Mouse (Mus musculus): ENCODE measurements around the gene Dhrs11. TPM values are rescaled to one million over a fixed set of nuclear protein-coding genes. Genes with fewer than 3 reads are reported as not detected.

Gene Dhrs11
- polyA plus RNA-seq, 1 experiment: 26.4 TPM

GRCm38 (mm10) chr11:84825261-84825807 is 3.5 kb downstream of the Dhrs11 start:
- H3K4me1 ChIP-seq (replicated peaks; ENCODE audit: control insufficient read depth, insufficient read depth, low read length): peaks cover 15% of the 10 kb centered on the region
- no peak overlapping the region for H3K4me3 ChIP-seq (ENCODE audit: control insufficient read depth, insufficient read depth, low read length)
- no peaks in the 10 kb centered on the region for H3K36me3 ChIP-seq (ENCODE audit: control insufficient read depth, insufficient read depth, low read length)
- TF ChIP-seq CTCF (IDR thresholded peaks at IDR 0.05; ENCODE audit: borderline replicate concordance, control insufficient read depth, extremely low read depth, insufficient read depth, low read length, poor library complexity) (no peak), POLR2A (IDR thresholded peaks at IDR 0.05; ENCODE audit: control insufficient read depth, extremely low read depth, insufficient read depth, low read length, poor library complexity) (no peak)
- no peak overlapping the region for H3K27ac ChIP-seq (ENCODE audit: control insufficient read depth, insufficient read depth, low read length)
- 96% methylated on average over 10 of the region's 10 CpGs for WGBS
- no peaks in the 10 kb centered on the region for H3K27me3 ChIP-seq (ENCODE audit: control insufficient read depth, insufficient read depth, low read length)
- no peak for DNase-seq

- H3K27ac ChIP-seq (ENCODE audit: control insufficient read depth, insufficient read depth, low read length): no peak overlapping the region
- H3K4me3 ChIP-seq (ENCODE audit: control insufficient read depth, insufficient read depth, low read length): no peak overlapping the region
- no peaks in the 10 kb centered on the region for H3K27me3 ChIP-seq (ENCODE audit: control insufficient read depth, insufficient read depth, low read length)
- TF ChIP-seq POLR2A (IDR thresholded peaks at IDR 0.05; ENCODE audit: control insufficient read depth, extremely low read depth, insufficient read depth, low read length, poor library complexity): no peak
- TF ChIP-seq CTCF (IDR thresholded peaks at IDR 0.05; ENCODE audit: borderline replicate concordance, control insufficient read depth, extremely low read depth, insufficient read depth, low read length, poor library complexity): no peak
- 60% methylated on average over 10 of the region's 10 CpGs for WGBS
- DNase-seq: no peak
- H3K4me1 ChIP-seq (replicated peaks; ENCODE audit: control insufficient read depth, insufficient read depth, low read length): peaks cover 2% of the 10 kb centered on the region
- H3K36me3 ChIP-seq (ENCODE audit: control insufficient read depth, insufficient read depth, low read length): no peaks in the 10 kb centered on the region
Measured at GRCm38 (mm10) chr11:84823484-84823897, 5.3 kb downstream of the Dhrs11 start.

DNA sequence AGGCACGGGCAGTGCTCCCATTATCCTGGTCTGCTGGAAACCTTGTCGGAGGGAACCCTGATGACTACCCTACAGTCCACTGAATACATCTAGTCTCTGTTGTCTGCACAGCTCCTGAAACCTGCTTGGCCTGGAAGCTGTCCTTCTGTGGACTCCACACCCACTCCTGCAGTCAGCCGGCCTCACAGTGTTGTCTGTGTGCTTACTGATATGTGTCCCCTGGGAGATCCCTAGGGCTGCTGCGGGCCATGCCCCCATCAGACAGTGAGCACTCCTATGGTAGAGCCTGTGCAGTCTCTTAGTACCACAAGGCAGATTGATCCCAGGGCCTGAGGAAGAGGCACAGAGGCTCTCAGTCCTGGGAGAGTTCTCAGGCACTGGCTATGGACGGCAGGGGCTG is 6.3 kb downstream of the Dhrs11 start:
- DNase-seq: no peak
- H3K36me3 ChIP-seq (ENCODE audit: control insufficient read depth, insufficient read depth, low read length): no peaks in the 10 kb centered on the region
- H3K4me1 ChIP-seq (replicated peaks; ENCODE audit: control insufficient read depth, insufficient read depth, low read length): no peaks in the 10 kb centered on the region; the same call in 1 of the 2 replicates
- no peaks in the 10 kb centered on the region for H3K27me3 ChIP-seq (ENCODE audit: control insufficient read depth, insufficient read depth, low read length)
- no peak overlapping the region for H3K27ac ChIP-seq (ENCODE audit: control insufficient read depth, insufficient read depth, low read length)
- no peak for TF ChIP-seq CTCF (IDR thresholded peaks at IDR 0.05; ENCODE audit: borderline replicate concordance, control insufficient read depth, extremely low read depth, insufficient read depth, low read length, poor library complexity)
- 97% methylated on average over 5 of the region's 5 CpGs for WGBS
- H3K4me3 ChIP-seq (ENCODE audit: control insufficient read depth, insufficient read depth, low read length): no peak overlapping the region

- Histone ChIP-seq H3K27ac (ENCODE audit: control insufficient read depth, insufficient read depth, low read length) (no peak overlapping the region), H3K36me3 (ENCODE audit: control insufficient read depth, insufficient read depth, low read length) (no peaks in the 10 kb centered on the region), H3K27me3 (ENCODE audit: control insufficient read depth, insufficient read depth, low read length) (no peaks in the 10 kb centered on the region), H3K4me1 (replicated peaks; ENCODE audit: control insufficient read depth, insufficient read depth, low read length) (no peaks in the 10 kb centered on the region; the same call in 1 of the 2 replicates), H3K4me3 (ENCODE audit: control insufficient read depth, insufficient read depth, low read length) (no peak overlapping the region)
- WGBS: 96% methylated on average over 9 of the region's 9 CpGs
- DNase-seq: no peak
- TF ChIP-seq POLR2A (IDR thresholded peaks at IDR 0.05; ENCODE audit: control insufficient read depth, extremely low read depth, insufficient read depth, low read length, poor library complexity) (no peak), CTCF (IDR thresholded peaks at IDR 0.05; ENCODE audit: borderline replicate concordance, control insufficient read depth, extremely low read depth, insufficient read depth, low read length, poor library complexity) (no peak)
Measured at GRCm38 (mm10) chr11:84821131-84821770, 7.5 kb downstream of the Dhrs11 start.

GRCm38 (mm10) chr11:84818961-84819692 is 9.7 kb downstream of the Dhrs11 start, which contains the start of gene Mrm1:
Gene Mrm1 (minus strand): TSS chr11:84819515.
- WGBS: under 1% methylated on average over 55 of the region's 55 CpGs
- Histone ChIP-seq H3K4me1 (replicated peaks; ENCODE audit: control insufficient read depth, insufficient read depth, low read length) (no peaks in the 10 kb centered on the region; the same call in 1 of the 2 replicates), H3K4me3 (ENCODE audit: control insufficient read depth, insufficient read depth, low read length) (peak within 1 kb of the TSS; percentile 54), H3K36me3 (ENCODE audit: control insufficient read depth, insufficient read depth, low read length) (no peaks in the 10 kb centered on the region), H3K27me3 (ENCODE audit: control insufficient read depth, insufficient read depth, low read length) (no peaks in the 10 kb centered on the region), H3K27ac (ENCODE audit: control insufficient read depth, insufficient read depth, low read length) (peak within 1 kb of the TSS; percentile 68)
- TF ChIP-seq CTCF (IDR thresholded peaks at IDR 0.05; ENCODE audit: borderline replicate concordance, control insufficient read depth, extremely low read depth, insufficient read depth, low read length, poor library complexity): peak; percentile 84
- TF ChIP-seq POLR2A (IDR thresholded peaks at IDR 0.05; ENCODE audit: control insufficient read depth, extremely low read depth, insufficient read depth, low read length, poor library complexity): 0 out of 2 replicates have a peak, but pooled peaks have one; percentile 49
- DNase-seq: peak; percentile 96

DNA sequence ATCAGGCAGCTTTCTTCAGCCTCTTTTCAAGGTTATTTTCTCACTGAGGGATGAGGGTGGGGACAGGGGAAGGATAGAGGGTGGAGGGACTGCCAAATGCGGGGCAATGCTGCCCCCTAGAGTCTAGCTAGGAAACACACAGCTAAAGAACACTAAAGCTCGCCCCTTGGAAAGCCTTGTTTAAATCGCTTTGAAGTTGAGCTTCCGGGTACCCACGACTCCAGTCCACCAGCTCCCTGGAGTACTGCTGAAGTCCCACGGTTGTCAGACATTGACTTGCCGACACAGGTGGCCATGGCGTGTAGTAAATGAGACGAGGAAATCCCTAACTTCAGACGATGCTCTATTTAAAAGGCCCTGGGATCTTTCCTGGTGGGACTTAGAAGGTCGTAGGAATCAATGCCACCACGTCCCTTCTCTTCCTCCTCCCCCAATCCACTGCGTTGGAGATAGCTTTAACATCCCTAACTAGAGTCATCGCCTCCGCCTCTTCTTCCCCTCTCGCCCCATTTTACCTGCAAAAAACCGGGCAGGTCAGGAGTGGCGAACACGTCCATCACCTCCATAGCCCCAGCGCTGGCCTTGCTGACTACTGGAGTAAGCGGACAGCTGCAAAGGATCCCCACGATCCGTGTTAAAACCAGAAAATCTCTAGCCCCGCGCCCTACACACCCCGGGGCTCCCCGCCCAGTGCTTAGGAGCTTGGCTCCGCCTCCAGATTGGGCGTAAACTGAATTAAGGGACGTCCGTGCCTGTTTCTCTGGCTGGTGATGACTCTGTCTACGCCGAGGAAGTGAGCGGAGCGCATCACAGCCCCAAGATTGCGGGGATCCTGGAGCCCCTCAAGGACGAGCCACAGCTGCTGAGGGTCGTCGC is 10.5 kb downstream of the Dhrs11 start:
- TF ChIP-seq POLR2A (IDR thresholded peaks at IDR 0.05; ENCODE audit: control insufficient read depth, extremely low read depth, insufficient read depth, low read length, poor library complexity): 0 out of 2 replicates have a peak, but pooled peaks have one; percentile 17
- peak; percentile 37; the same call in 1 of the 2 replicates for TF ChIP-seq CTCF (IDR thresholded peaks at IDR 0.05; ENCODE audit: borderline replicate concordance, control insufficient read depth, extremely low read depth, insufficient read depth, low read length, poor library complexity)
- WGBS: under 1% methylated on average over 39 of the region's 39 CpGs
- Histone ChIP-seq H3K4me3 (ENCODE audit: control insufficient read depth, insufficient read depth, low read length) (peak overlapping the region; percentile 54), H3K36me3 (ENCODE audit: control insufficient read depth, insufficient read depth, low read length) (no peaks in the 10 kb centered on the region), H3K27me3 (ENCODE audit: control insufficient read depth, insufficient read depth, low read length) (no peaks in the 10 kb centered on the region), H3K4me1 (replicated peaks; ENCODE audit: control insufficient read depth, insufficient read depth, low read length) (no peaks in the 10 kb centered on the region; the same call in 1 of the 2 replicates), H3K27ac (ENCODE audit: control insufficient read depth, insufficient read depth, low read length) (peak overlapping the region; percentile 68)
- peak; percentile 81 for DNase-seq
